Mouse (Mus musculus) liver, embryonic 15.5 days (tissue): ENCODE data around the gene Cd7. TPM values are rescaled to one million over a fixed set of nuclear protein-coding genes. Genes with fewer than 3 reads are reported as not detected.
"Not testable (repeated sequence)": the region's sequence is repeated elsewhere in the genome, so short reads cannot be mapped to it uniquely, and the experiment has no call there.

Source experiments
- ATAC-seq: fragments of 200-750 bp; cut with Nextera tagmentation; 2 replicates; pipeline ENCODE4 v1.8.0; 2017; ENCODE audit warnings: moderate number of reproducible peaks, mild to moderate bottlenecking, moderate library complexity; ENCODE audit not compliant: insufficient read depth
- H3K27ac ChIP-seq: fragments of 300-500 bp; sonication (generic); replicated peaks from 2 replicates; pipeline ENCODE4 v1.5.1; 2015; ENCODE audit warnings: mild to moderate bottlenecking, inconsistent platforms
- H3K27me3 ChIP-seq: fragments of 300-500 bp; sonication (generic); 2 replicates; pipeline ENCODE4 v1.6.1; 2015; ENCODE audit warnings: mild to moderate bottlenecking, inconsistent platforms
- H3K36me3 ChIP-seq: fragments of 300-500 bp; sonication (generic); replicated peaks from 2 replicates; pipeline ENCODE4 v1.6.1; 2015; ENCODE audit warnings: moderate library complexity, mild to moderate bottlenecking, inconsistent platforms
- H3K4me1 ChIP-seq: fragments of 300-500 bp; sonication (generic); replicated peaks from 2 replicates; pipeline ENCODE4 v1.6.1; 2015; ENCODE audit warnings: inconsistent platforms
- H3K4me2 ChIP-seq: fragments of 300-500 bp; sonication (generic); 2 replicates; pipeline ENCODE4 v1.6.1; 2015; ENCODE audit warnings: moderate library complexity, mild to moderate bottlenecking, inconsistent platforms
- H3K4me3 ChIP-seq: fragments of 300-500 bp; sonication (generic); replicated peaks from 2 replicates; pipeline ENCODE4 v1.5.1; 2015; ENCODE audit warnings: mild to moderate bottlenecking, inconsistent platforms
- H3K9ac ChIP-seq: fragments of 300-500 bp; sonication (generic); 2 replicates; pipeline ENCODE4 v1.6.1; 2015; ENCODE audit warnings: moderate library complexity, mild to moderate bottlenecking, inconsistent platforms
- H3K9me3 ChIP-seq: fragments of 300-500 bp; sonication (generic); replicated peaks from 2 replicates; pipeline ENCODE4 v1.6.1; 2016; ENCODE audit warnings: inconsistent platforms
- WGBS: fragments of 180-500 bp; shearing (Covaris S2); methylation state at CpG from one replicate; pipeline ENCODE4 v1.1.7; 2015; ENCODE audit warnings: mixed read lengths; ENCODE audit not compliant: insufficient replicate concordance; 5-methylcytosine and 5-hydroxymethylcytosine counted together
- polyA plus RNA-seq: library from polyadenylated mRNA; unstranded; fragments of >200 nt; fragmentation: Nextera tagmentation; extraction: Ambion mirVana; gene quantifications from 2 replicates; pipeline ENCODE4 v1.2.1, GENCODE M21; 2015

Gene Cd7
- polyA plus RNA-seq, 1 experiment from 2014 or later = 0.97 TPM

DNA sequence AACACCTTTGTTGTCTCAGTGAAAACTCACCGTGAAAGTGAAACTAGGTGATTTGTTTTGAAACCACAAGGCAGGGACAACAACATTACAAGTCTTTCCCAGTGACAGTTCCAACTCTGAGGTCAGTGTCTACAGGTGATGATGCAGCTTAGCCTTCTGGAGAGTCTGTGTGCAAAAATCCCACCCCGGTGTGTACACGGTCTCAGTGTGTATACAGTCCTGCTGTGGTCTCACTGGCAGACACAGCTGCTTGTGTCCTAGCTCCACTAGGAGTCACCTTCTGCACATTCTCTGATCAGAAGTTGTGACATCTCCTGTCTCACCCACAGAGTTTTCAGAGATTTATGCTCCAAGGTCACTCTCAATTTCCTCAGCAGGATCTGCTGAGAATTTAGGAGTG lies 25.0 kb upstream of the Cd7 start:
- Histone ChIP-seq H3K4me3 (no peak overlapping the region), H3K4me1 (no peaks in the 10 kb centered on the region), H3K36me3 (no peaks in the 10 kb centered on the region), H3K9me3 (no peaks in the 10 kb centered on the region), H3K4me2 (no peak overlapping the region), H3K27ac (no peak overlapping the region), H3K9ac (no peak overlapping the region), H3K27me3 (no peaks in the 10 kb centered on the region)
- WGBS = 58% methylated on average over 3 of the region's 3 CpGs
- no peak for ATAC-seq

- no peak within 1 kb of the TSS for H3K4me3 ChIP-seq
- no peaks in the 10 kb centered on the region; the same call in 1 of the 2 replicates for H3K4me1 ChIP-seq
- H3K27ac ChIP-seq = no peak within 1 kb of the TSS
- no peaks in the 10 kb centered on the region for H3K36me3 ChIP-seq
- WGBS = 61% methylated on average over 5 of the region's 5 CpGs
- H3K9me3 ChIP-seq = no peaks in the 10 kb centered on the region
- H3K9ac ChIP-seq = no peak within 1 kb of the TSS
- ATAC-seq = no peak
- H3K4me2 ChIP-seq = no peak within 1 kb of the TSS
- no peaks in the 10 kb centered on the region for H3K27me3 ChIP-seq
These were observed 24.2 kb upstream of the Cd7 start, which contains the start of gene Sectm1b for GRCm38 (mm10) chr11:121063379-121063778. Gene Sectm1b (minus strand): TSS chr11:121063569.

DNA sequence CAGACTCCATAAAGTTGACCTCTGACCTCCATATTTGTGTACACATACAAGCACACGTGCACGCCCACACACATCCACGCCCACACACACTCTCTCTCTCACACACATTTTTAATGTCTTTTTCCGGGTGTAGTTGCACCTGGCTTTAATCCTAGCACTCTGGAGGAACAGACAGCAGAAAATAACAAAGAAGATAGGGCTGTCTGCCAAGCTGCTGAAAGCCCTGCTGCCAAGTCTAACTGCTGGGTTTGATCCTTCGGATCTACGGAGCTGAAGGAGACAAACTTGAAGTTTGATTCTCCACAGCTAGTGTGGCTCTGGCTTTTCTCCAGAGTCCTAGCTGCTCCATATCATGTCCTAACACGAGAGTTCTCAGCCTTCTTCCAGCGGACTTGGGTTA lies 22.4 kb upstream of the Cd7 start:
- Histone ChIP-seq H3K27ac (no peak overlapping the region), H3K36me3 (no peaks in the 10 kb centered on the region), H3K27me3 (no peaks in the 10 kb centered on the region), H3K4me1 (peaks cover 11% of the 10 kb centered on the region), H3K9me3 (no peaks in the 10 kb centered on the region), H3K4me3 (no peak overlapping the region), H3K9ac (no peak overlapping the region), H3K4me2 (no peak overlapping the region)
- no peak for ATAC-seq
- WGBS = 60% methylated on average over 8 of the region's 8 CpGs

DNA sequence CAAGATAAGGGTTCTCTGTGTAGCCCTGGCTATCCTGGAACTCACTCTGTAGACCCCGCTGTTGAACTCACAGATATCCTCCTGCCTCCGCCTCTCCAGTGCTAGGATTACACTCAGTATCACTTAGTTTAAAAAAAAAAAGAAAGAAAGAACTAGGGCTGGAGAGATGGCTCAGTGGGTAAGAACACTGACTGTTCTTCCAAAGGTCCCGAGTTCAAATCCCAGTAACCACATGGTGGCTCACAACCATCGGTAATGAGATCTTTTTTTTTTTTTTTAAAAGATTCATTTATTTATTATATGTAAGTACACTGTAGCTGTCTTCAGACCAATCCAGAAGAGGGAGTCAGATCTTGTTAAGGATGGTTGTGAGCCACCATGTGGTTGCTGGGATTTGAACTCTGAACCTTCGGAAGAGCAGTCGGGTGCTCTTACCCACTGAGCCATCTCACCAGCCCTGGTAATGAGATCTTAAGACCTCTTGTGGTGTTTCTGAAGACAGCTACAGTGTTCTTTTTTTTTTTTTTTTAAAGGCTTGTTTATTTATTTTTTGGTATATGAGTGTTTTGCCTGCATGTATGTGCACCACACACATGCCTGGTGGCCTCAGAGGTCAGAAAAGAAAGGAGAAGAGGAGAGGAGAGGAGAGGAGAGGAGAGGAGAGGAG lies 21.3 kb upstream of the Cd7 start:
- not testable (repeated sequence) for ATAC-seq, H3K36me3 ChIP-seq, H3K9me3 ChIP-seq, H3K27me3 ChIP-seq, H3K27ac ChIP-seq, H3K9ac ChIP-seq, H3K4me3 ChIP-seq, H3K4me2 ChIP-seq
- WGBS = 70% methylated on average over 6 of the region's 6 CpGs
- H3K4me1 ChIP-seq = peaks cover 17% of the 10 kb centered on the region

DNA sequence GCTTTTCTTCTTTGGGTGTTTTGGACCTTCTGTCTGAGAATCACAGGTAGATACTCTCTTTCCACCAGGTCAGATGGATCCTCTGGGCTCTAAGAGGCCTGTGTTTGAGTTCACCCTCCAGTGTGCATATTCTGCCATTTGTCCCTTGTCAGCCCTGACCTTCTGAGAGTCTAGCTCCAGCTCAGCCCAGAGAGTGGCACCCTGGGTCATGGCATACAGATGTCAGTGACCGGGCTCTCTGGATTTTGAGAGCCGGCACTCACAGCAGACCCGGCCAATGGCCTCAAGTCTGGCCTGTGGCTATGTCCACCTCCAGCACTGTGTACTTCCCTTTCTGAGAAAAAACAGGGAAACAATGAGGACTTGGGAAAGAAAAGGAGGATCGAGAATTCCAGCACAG lies 20.3 kb upstream of the Cd7 start:
- Histone ChIP-seq H3K27ac (no peak overlapping the region), H3K9ac (no peak overlapping the region), H3K4me1 (peaks cover 17% of the 10 kb centered on the region), H3K4me2 (no peak overlapping the region), H3K9me3 (no peaks in the 10 kb centered on the region), H3K4me3 (no peak overlapping the region), H3K27me3 (no peaks in the 10 kb centered on the region), H3K36me3 (no peaks in the 10 kb centered on the region)
- WGBS = 64% methylated on average over 4 of the region's 4 CpGs
- no peak for ATAC-seq

DNA sequence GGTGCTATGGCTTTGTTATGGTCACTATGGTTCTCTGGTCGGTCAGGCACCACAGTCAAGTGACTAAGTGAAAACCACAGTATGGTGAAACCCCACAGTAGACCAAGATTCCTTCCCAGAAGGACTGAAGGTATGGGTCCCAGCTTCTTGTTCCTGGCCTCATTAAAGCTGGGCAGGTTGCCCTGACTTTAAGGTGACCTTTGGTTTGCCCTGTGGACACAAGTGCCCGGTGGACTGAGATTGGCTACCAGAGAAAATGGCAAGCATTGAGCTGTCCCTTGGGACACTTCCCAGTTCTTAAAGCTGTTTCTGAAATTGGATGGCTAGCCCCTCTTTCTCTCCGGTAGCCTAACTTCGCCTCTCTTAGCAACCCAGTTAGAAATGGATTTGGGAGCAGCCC lies 19.7 kb upstream of the Cd7 start:
- no peak overlapping the region for H3K9ac ChIP-seq
- WGBS = 63% methylated on average over 4 of the region's 4 CpGs
- H3K9me3 ChIP-seq = no peaks in the 10 kb centered on the region
- no peak overlapping the region for H3K27ac ChIP-seq
- H3K36me3 ChIP-seq = no peaks in the 10 kb centered on the region
- peaks cover 17% of the 10 kb centered on the region for H3K4me1 ChIP-seq
- H3K27me3 ChIP-seq = no peaks in the 10 kb centered on the region
- H3K4me3 ChIP-seq = no peak overlapping the region
- no peak for ATAC-seq
- no peak overlapping the region for H3K4me2 ChIP-seq

DNA sequence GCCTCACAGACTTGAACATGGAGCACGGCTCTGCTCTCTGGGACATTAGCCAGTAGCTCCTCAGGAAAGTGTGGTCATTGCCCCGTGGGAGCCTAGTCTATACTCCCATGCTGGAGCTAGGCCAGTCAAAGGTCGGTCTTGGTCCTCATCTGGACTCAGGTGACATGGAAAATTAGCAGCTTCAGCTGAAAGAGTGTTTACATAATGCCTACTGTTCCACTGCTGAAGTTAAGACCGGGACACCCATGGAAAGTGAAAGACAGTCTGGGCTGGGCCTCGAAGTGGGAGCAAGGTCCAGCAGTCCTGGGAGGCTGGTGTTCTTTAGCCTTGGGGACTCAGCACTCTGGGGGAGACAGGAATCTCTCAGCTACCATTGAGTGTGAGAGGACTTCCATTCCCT lies 18.9 kb upstream of the Cd7 start:
- Histone ChIP-seq H3K36me3 (no peaks in the 10 kb centered on the region), H3K27ac (no peak overlapping the region), H3K4me2 (no peak overlapping the region), H3K9ac (no peak overlapping the region), H3K9me3 (no peaks in the 10 kb centered on the region), H3K4me3 (no peak overlapping the region), H3K4me1 (peaks cover 17% of the 10 kb centered on the region), H3K27me3 (no peaks in the 10 kb centered on the region)
- ATAC-seq = 0 out of 2 replicates have a peak, but pooled peaks have one; percentile 10
- 59% methylated on average over 5 of the region's 5 CpGs for WGBS

- Histone ChIP-seq H3K27me3 (no peaks in the 10 kb centered on the region), H3K4me2 (no peak overlapping the region; the same call in 1 of the 2 replicates), H3K27ac (peak overlapping the region; percentile 78), H3K4me1 (peaks cover 17% of the 10 kb centered on the region), H3K36me3 (no peaks in the 10 kb centered on the region), H3K4me3 (no peak overlapping the region), H3K9me3 (no peaks in the 10 kb centered on the region), H3K9ac (no peak overlapping the region)
- WGBS = 42% methylated on average over 7 of the region's 7 CpGs
- ATAC-seq = peak; percentile 72
These were observed 17.5 kb upstream of the Cd7 start for GRCm38 (mm10) chr11:121056536-121057236.

DNA sequence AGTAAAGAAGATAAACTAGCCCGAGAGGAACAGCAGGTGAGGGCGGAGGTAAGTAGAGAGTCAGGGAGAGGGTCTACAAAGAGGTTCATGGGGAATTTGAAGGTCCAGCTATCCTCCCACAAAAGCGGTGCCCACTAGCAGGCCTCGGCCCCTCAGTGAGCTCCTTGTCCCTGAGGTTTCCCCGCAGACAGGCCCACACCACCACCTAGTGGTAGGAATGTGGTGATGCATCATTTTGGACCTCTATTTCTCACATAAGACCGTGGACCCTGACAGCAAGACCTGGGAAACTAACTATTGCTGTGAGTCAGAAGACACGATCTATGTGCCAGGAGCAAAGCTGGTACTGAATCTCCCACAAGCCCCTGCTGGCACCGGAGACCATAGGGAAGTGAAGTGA lies 14.3 kb upstream of the Cd7 start:
- H3K27ac ChIP-seq = no peak overlapping the region
- H3K27me3 ChIP-seq = no peaks in the 10 kb centered on the region
- WGBS = 15% methylated on average over 8 of the region's 8 CpGs
- ATAC-seq = no peak
- no peaks in the 10 kb centered on the region for H3K9me3 ChIP-seq
- H3K9ac ChIP-seq = no peak overlapping the region
- no peak overlapping the region for H3K4me3 ChIP-seq
- H3K4me2 ChIP-seq = no peak overlapping the region
- H3K4me1 ChIP-seq = peaks cover 17% of the 10 kb centered on the region
- H3K36me3 ChIP-seq = no peaks in the 10 kb centered on the region

GRCm38 (mm10) chr11:121052387-121052786 lies 13.2 kb upstream of the Cd7 start:
- Histone ChIP-seq H3K27ac (no peak overlapping the region), H3K4me3 (no peak overlapping the region), H3K36me3 (no peaks in the 10 kb centered on the region), H3K27me3 (no peaks in the 10 kb centered on the region), H3K4me1 (peaks cover 13% of the 10 kb centered on the region), H3K9me3 (no peaks in the 10 kb centered on the region), H3K9ac (no peak overlapping the region), H3K4me2 (no peak overlapping the region)
- WGBS = 44% methylated on average over 4 of the region's 4 CpGs
- no peak for ATAC-seq

GRCm38 (mm10) chr11:121051793-121052192 lies 12.6 kb upstream of the Cd7 start:
- no peak for ATAC-seq
- no peak overlapping the region for H3K4me2 ChIP-seq
- no peaks in the 10 kb centered on the region for H3K36me3 ChIP-seq
- no peaks in the 10 kb centered on the region for H3K9me3 ChIP-seq
- no peaks in the 10 kb centered on the region for H3K27me3 ChIP-seq
- H3K4me3 ChIP-seq = no peak overlapping the region
- no peak overlapping the region for H3K27ac ChIP-seq
- WGBS = 33% methylated on average over 1 of the region's 1 CpGs
- peaks cover 8% of the 10 kb centered on the region for H3K4me1 ChIP-seq
- no peak overlapping the region for H3K9ac ChIP-seq
